Mouse (Mus musculus): ENCODE results near the gene Emilin3. TPM values are rescaled to one million over a fixed set of nuclear protein-coding genes. Genes with fewer than 3 reads are reported as not detected.
A peak's percentile ranks its signal among the peaks of the same experiment; 100 is the strongest.

The Emilin3 gene
- total RNA-seq, 1 experiment from 2014 or later: not detected

- ATAC-seq (replicated peaks; ENCODE audit: low read depth, poor library complexity, severe bottlenecking): 0 out of 2 replicates have a peak, but pooled peaks have one; percentile 31
Measured at GRCm38 (mm10) chr2:160881462-160882101, 30.5 kb downstream of the Emilin3 start.

GRCm38 (mm10) chr2:160880453-160881195 is 31.5 kb downstream of the Emilin3 start, which contains the start of gene Lpin3:
Lpin3 (plus strand) TSS chr2:160880670.
- ATAC-seq (replicated peaks; ENCODE audit: low read depth, poor library complexity, severe bottlenecking): no peak

- ATAC-seq (replicated peaks; ENCODE audit: low read depth, poor library complexity, severe bottlenecking): no peak
Measured at GRCm38 (mm10) chr2:160876115-160876514, 36.0 kb downstream of the Emilin3 start.

- no peak for ATAC-seq (replicated peaks; ENCODE audit: low read depth, poor library complexity, severe bottlenecking)
Measured at GRCm38 (mm10) chr2:160874231-160874877, 37.8 kb downstream of the Emilin3 start.

- peak; percentile 87 for ATAC-seq (replicated peaks; ENCODE audit: low read depth, poor library complexity, severe bottlenecking)
Measured at GRCm38 (mm10) chr2:160872890-160873382, 39.2 kb downstream of the Emilin3 start, which contains the start of gene Zhx3. Zhx3 (minus strand) TSS chr2:160872998.

- peak; percentile 57 for ATAC-seq (replicated peaks; ENCODE audit: low read depth, poor library complexity, severe bottlenecking)
Measured at GRCm38 (mm10) chr2:160872395-160872794, 39.7 kb downstream of the Emilin3 start.

- ATAC-seq (replicated peaks; ENCODE audit: low read depth, poor library complexity, severe bottlenecking): no peak
Measured at GRCm38 (mm10) chr2:160871310-160871709, 40.8 kb downstream of the Emilin3 start.

GRCm38 (mm10) chr2:160869446-160869845 is 42.7 kb downstream of the Emilin3 start:
- ATAC-seq (replicated peaks; ENCODE audit: low read depth, poor library complexity, severe bottlenecking): no peak

GRCm38 (mm10) chr2:160865266-160865665 is 46.9 kb downstream of the Emilin3 start:
- ATAC-seq (replicated peaks; ENCODE audit: low read depth, poor library complexity, severe bottlenecking): no peak

GRCm38 (mm10) chr2:160864112-160864511 is 48.0 kb downstream of the Emilin3 start:
- ATAC-seq (replicated peaks; ENCODE audit: low read depth, poor library complexity, severe bottlenecking): peak; percentile 62

- ATAC-seq (replicated peaks; ENCODE audit: low read depth, poor library complexity, severe bottlenecking): peak; percentile 97
Measured at GRCm38 (mm10) chr2:160860363-160860762, 51.8 kb downstream of the Emilin3 start.

Other genes with a start within 250 kb of the Emilin3 start
- 35.5 and 41.5 TPM in 2 replicates for gene Plcg1, start 181.0 kb downstream of the Emilin3 start, total RNA-seq (2017)
- 4.1 and 4.5 TPM in 2 replicates for gene Zhx3, start 39.3 kb downstream of the Emilin3 start, total RNA-seq (2017)
- not detected in 2 replicates for gene Lpin3, start 31.7 kb downstream of the Emilin3 start, total RNA-seq (2017)
- 59.1 and 67.6 TPM in 2 replicates for gene Chd6, start 196.7 kb upstream of the Emilin3 start, total RNA-seq (2017)

Data from common myeloid progenitor, adult 5-6 weeks (primary cell).